Mouse (Mus musculus) 3134 (cell line): Measurements from ENCODE around the gene Gm10647.

ENCODE experiments used
- DNase-seq: peaks from one replicate; pipeline ENCODE4 v3.0.0-alpha.2; 2011; ENCODE audit warnings: low spot score; ENCODE audit not compliant: insufficient read length; ENCODE audit errors: extremely low read depth

Gm10647 gene

DNA sequence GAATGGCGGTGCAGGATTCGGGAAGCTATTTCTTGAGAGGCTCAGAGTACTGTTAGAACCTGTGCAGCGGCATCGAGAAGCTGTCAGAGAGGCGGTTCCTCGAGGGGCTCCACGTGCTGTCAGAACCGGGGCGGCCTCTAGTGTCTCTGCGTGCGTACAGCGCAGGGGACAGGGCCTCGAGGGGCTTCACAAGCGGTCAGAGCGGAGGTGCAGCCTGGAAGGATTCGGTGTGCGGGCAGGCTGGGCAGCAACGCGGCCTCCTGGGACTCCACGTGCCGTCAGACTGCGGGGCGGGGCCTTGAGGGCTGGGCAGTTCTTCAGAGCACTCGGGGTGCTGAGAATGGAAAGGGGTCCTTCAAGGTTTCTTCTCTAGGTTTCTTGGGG is 38.2 kb downstream of the Gm10647 start:
- DNase-seq, result peak; percentile 18

DNA sequence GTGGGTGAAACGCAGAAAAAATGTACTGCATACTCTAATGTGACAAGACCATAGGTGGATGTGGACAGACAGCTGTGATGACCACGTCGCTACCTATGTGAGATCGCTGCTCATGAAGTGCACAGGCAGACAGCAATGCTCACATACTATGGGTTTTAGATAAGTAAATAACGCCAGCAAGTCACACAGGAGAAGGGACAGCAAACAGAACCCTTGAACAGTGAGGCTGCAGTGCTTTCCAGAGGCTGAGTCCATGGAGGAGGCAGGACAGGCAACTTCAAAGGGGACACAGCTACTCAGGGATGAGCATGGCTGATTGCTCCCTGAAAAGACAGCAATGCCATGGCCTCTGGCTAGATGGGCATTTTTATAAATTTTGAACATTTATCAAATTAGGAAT is 50.0 kb downstream of the Gm10647 start:
- DNase-seq, result no peak
